Mouse (Mus musculus) kidney, embryonic 16.5 days (tissue): ENCODE measurements around the gene Plekhj1. TPM values are rescaled to one million over a fixed set of nuclear protein-coding genes. Genes with fewer than 3 reads are reported as not detected.
A peak's percentile ranks its signal among the peaks of the same experiment; 100 is the strongest.
"Not testable (repeated sequence)": the region's sequence is repeated elsewhere in the genome, so short reads cannot be mapped to it uniquely, and the experiment has no call there.

ENCODE experiments used
- ATAC-seq: fragments of 200-750 bp; cut with Nextera tagmentation; 2 replicates; pipeline ENCODE4 v1.8.0; 2017; ENCODE audit warnings: moderate TSS enrichment; ENCODE audit not compliant: low FRiP score, low TSS enrichment
- H3K27ac ChIP-seq: fragments of 300-500 bp; sonication (generic); 2 replicates; pipeline ENCODE4 v1.5.1; 2014; ENCODE audit warnings: low read length
- H3K27me3 ChIP-seq: fragments of 300-500 bp; sonication (generic); 2 replicates; pipeline ENCODE4 v1.6.1; 2014; ENCODE audit warnings: low read length, control low read depth, mixed read lengths; ENCODE audit not compliant: insufficient read depth
- H3K36me3 ChIP-seq: fragments of 300-500 bp; sonication (generic); 2 replicates; pipeline ENCODE4 v1.6.1; 2014; ENCODE audit warnings: low read length, control low read depth, mixed read lengths; ENCODE audit not compliant: insufficient read depth
- H3K4me1 ChIP-seq: fragments of 300-500 bp; sonication (generic); 2 replicates; pipeline ENCODE4 v1.6.1; 2014; ENCODE audit warnings: low read length, control low read depth, mixed read lengths; ENCODE audit not compliant: insufficient read depth
- H3K4me2 ChIP-seq: fragments of 300-500 bp; sonication (generic); replicated peaks from 2 replicates; pipeline ENCODE4 v1.6.1; 2014; ENCODE audit warnings: low read depth, low read length
- H3K4me3 ChIP-seq: fragments of 300-500 bp; sonication (generic); 2 replicates; pipeline ENCODE4 v1.5.1; 2014; ENCODE audit warnings: mild to moderate bottlenecking, low read length
- H3K9ac ChIP-seq: fragments of 300-500 bp; sonication (generic); replicated peaks from 2 replicates; pipeline ENCODE4 v1.6.1; 2014; ENCODE audit warnings: low read length
- H3K9me3 ChIP-seq: fragments of 300-500 bp; sonication (generic); 2 replicates; pipeline ENCODE4 v1.6.1; 2016; ENCODE audit warnings: low read length, control low read depth
- WGBS: fragments of 180-500 bp; shearing (Covaris S2); extraction: QIAGEN DNeasy Blood & Tissue Kit; methylation state at CpG from one replicate; pipeline ENCODE4 v1.1.7; 2014; 5-methylcytosine and 5-hydroxymethylcytosine counted together
- polyA plus RNA-seq: library from polyadenylated mRNA; unstranded; fragments of >200 nt; fragmentation: Nextera tagmentation; extraction: Ambion mirVana; gene quantifications from 2 replicates; pipeline ENCODE4 v1.2.1, GENCODE M21; 2015

Gene Plekhj1
- polyA plus RNA-seq, 1 experiment from 2014 or later: 129 TPM

GRCm38 (mm10) chr10:80817955-80818354 is 19.5 kb upstream of the Plekhj1 start:
- not testable (repeated sequence) for ATAC-seq
- 83% methylated on average over 7 of the region's 7 CpGs for WGBS

GRCm38 (mm10) chr10:80817164-80817563 is 18.7 kb upstream of the Plekhj1 start:
- H3K9me3 ChIP-seq: no peaks in the 10 kb centered on the region
- no peak overlapping the region for H3K9ac ChIP-seq
- H3K4me3 ChIP-seq: no peak overlapping the region
- 0 out of 2 replicates have a peak, but pooled peaks cover 4% of the 10 kb centered on the region for H3K4me1 ChIP-seq
- ATAC-seq: no peak
- 55% methylated on average over 2 of the region's 2 CpGs for WGBS
- H3K27ac ChIP-seq: no peak overlapping the region
- no peak overlapping the region for H3K4me2 ChIP-seq
- H3K27me3 ChIP-seq: no peaks in the 10 kb centered on the region
- H3K36me3 ChIP-seq: no peaks in the 10 kb centered on the region

More at GRCm38 (mm10) chr10:80817955-80818354, 19.5 kb upstream of the Plekhj1 start:
- H3K9me3 ChIP-seq, H3K27ac ChIP-seq, H3K4me2 ChIP-seq, H3K27me3 ChIP-seq, H3K9ac ChIP-seq, H3K36me3 ChIP-seq, H3K4me1 ChIP-seq, H3K4me3 ChIP-seq: not testable (repeated sequence)

GRCm38 (mm10) chr10:80816303-80816702 is 17.9 kb upstream of the Plekhj1 start:
- H3K4me3 ChIP-seq, H3K9ac ChIP-seq, H3K9me3 ChIP-seq, H3K4me1 ChIP-seq, H3K27ac ChIP-seq, H3K4me2 ChIP-seq, H3K27me3 ChIP-seq, ATAC-seq, H3K36me3 ChIP-seq: not testable (repeated sequence)
- 79% methylated on average over 3 of the region's 3 CpGs for WGBS

GRCm38 (mm10) chr10:80814800-80815199 is 16.4 kb upstream of the Plekhj1 start:
- ATAC-seq: no peak
- WGBS: 59% methylated on average over 7 of the region's 7 CpGs
- Histone ChIP-seq H3K4me3 (no peak overlapping the region), H3K4me1 (peaks cover 11% of the 10 kb centered on the region), H3K27ac (no peak overlapping the region), H3K9ac (no peak overlapping the region), H3K4me2 (no peak overlapping the region), H3K9me3 (no peaks in the 10 kb centered on the region), H3K36me3 (no peaks in the 10 kb centered on the region), H3K27me3 (peaks cover 2% of the 10 kb centered on the region; the same call in 1 of the 2 replicates)

GRCm38 (mm10) chr10:80813366-80813765 is 14.9 kb upstream of the Plekhj1 start, which contains the start of gene Jsrp1:
Gene Jsrp1, minus strand, starts transcription at chr10:80813498.
- no peaks in the 10 kb centered on the region for H3K9me3 ChIP-seq
- H3K27me3 ChIP-seq: peaks cover 2% of the 10 kb centered on the region
- ATAC-seq: no peak
- H3K4me2 ChIP-seq: no peak within 1 kb of the TSS
- no peak within 1 kb of the TSS for H3K4me3 ChIP-seq
- peaks cover 24% of the 10 kb centered on the region for H3K4me1 ChIP-seq
- 79% methylated on average over 4 of the region's 4 CpGs for WGBS
- no peak within 1 kb of the TSS for H3K27ac ChIP-seq
- H3K36me3 ChIP-seq: no peaks in the 10 kb centered on the region
- peak within 1 kb of the TSS; percentile 15; the same call in 1 of the 2 replicates for H3K9ac ChIP-seq

GRCm38 (mm10) chr10:80812391-80813041 is 14.1 kb upstream of the Plekhj1 start:
- Histone ChIP-seq H3K27ac (no peak overlapping the region), H3K4me2 (no peak overlapping the region), H3K27me3 (peaks cover 6% of the 10 kb centered on the region), H3K4me1 (peaks cover 32% of the 10 kb centered on the region), H3K36me3 (no peaks in the 10 kb centered on the region), H3K4me3 (no peak overlapping the region), H3K9ac (peak overlapping the region; percentile 15; the same call in 1 of the 2 replicates), H3K9me3 (no peaks in the 10 kb centered on the region)
- WGBS: 33% methylated on average over 5 of the region's 5 CpGs
- no peak for ATAC-seq

GRCm38 (mm10) chr10:80810084-80810483 is 11.7 kb upstream of the Plekhj1 start:
- H3K4me3 ChIP-seq: peak overlapping the region; percentile 16; the same call in 1 of the 2 replicates
- H3K9me3 ChIP-seq: no peaks in the 10 kb centered on the region
- H3K4me1 ChIP-seq: peaks cover 52% of the 10 kb centered on the region
- peak overlapping the region; percentile 49; the same call in 1 of the 2 replicates for H3K9ac ChIP-seq
- 5% methylated on average over 20 of the region's 20 CpGs for WGBS
- peaks cover 6% of the 10 kb centered on the region for H3K27me3 ChIP-seq
- H3K36me3 ChIP-seq: peaks cover 1% of the 10 kb centered on the region
- no peak overlapping the region for H3K27ac ChIP-seq
- peak overlapping the region; percentile 44 for H3K4me2 ChIP-seq
- no peak for ATAC-seq

- Histone ChIP-seq H3K27me3 (peaks cover 6% of the 10 kb centered on the region), H3K9me3 (no peaks in the 10 kb centered on the region), H3K27ac (peak overlapping the region; percentile 50), H3K4me3 (peak overlapping the region; percentile 49), H3K36me3 (peaks cover 11% of the 10 kb centered on the region), H3K4me2 (peak overlapping the region; percentile 95), H3K4me1 (peaks cover 52% of the 10 kb centered on the region), H3K9ac (peak overlapping the region; percentile 70)
- ATAC-seq: no peak
- WGBS: 5% methylated on average over 18 of the region's 18 CpGs
Observed at GRCm38 (mm10) chr10:80808985-80809632, 10.7 kb upstream of the Plekhj1 start.

- H3K27me3 ChIP-seq: peaks cover 6% of the 10 kb centered on the region
- H3K4me2 ChIP-seq: peak overlapping the region; percentile 95
- ATAC-seq: peak; percentile 4; the same call in 1 of the 2 replicates
- peak overlapping the region; percentile 70 for H3K9ac ChIP-seq
- peak overlapping the region; percentile 66 for H3K27ac ChIP-seq
- peak overlapping the region; percentile 49 for H3K4me3 ChIP-seq
- peaks cover 52% of the 10 kb centered on the region for H3K4me1 ChIP-seq
- peaks cover 19% of the 10 kb centered on the region for H3K36me3 ChIP-seq
- H3K9me3 ChIP-seq: no peaks in the 10 kb centered on the region
- WGBS: 17% methylated on average over 40 of the region's 40 CpGs
Observed at GRCm38 (mm10) chr10:80808099-80808984, 9.9 kb upstream of the Plekhj1 start.
